Mouse (Mus musculus): Measurements from ENCODE around the gene Traf3. TPM values are rescaled to one million over a fixed set of nuclear protein-coding genes. Genes with fewer than 3 reads are reported as not detected.
A peak's percentile ranks its signal among the peaks of the same experiment; 100 is the strongest.

Traf3 gene
- total RNA-seq, 2 experiments from 2014 or later, result 9.5 to 14.5 TPM

- peak; percentile 49 for TF ChIP-seq CTCF (IDR thresholded peaks at IDR 0.05)
- H3K4me3 ChIP-seq, result peak overlapping the region; percentile 58
- intact Hi-C loops (cut with DNase I), result loop anchor here (2.0 kb wide), 1 partner anchor 22 kb away; no protein-coding TSS in a partner anchor
- no peak for DNase-seq
- peak overlapping the region; percentile 78 for H3K27ac ChIP-seq
Measured at GRCm38 (mm10) chr12:111143005-111143508, 23.1 kb upstream of the Traf3 start.

- DNase-seq, result peak; percentile 73
- intact Hi-C loops (cut with DNase I), result loop anchor here (2.0 kb wide), 1 partner anchor 21 kb away; no protein-coding TSS in a partner anchor
- H3K4me3 ChIP-seq, result peak overlapping the region; percentile 58
- peak overlapping the region; percentile 78 for H3K27ac ChIP-seq
- TF ChIP-seq CTCF (IDR thresholded peaks at IDR 0.05), result no peak
Measured at GRCm38 (mm10) chr12:111143509-111144063, 22.6 kb upstream of the Traf3 start.

GRCm38 (mm10) chr12:111144598-111144997 is 21.6 kb upstream of the Traf3 start:
- intact Hi-C loops (cut with DNase I), result no loop called here
- no peak for DNase-seq
- no peak for TF ChIP-seq CTCF (IDR thresholded peaks at IDR 0.05)
- H3K4me3 ChIP-seq, result no peak overlapping the region
- H3K27ac ChIP-seq, result no peak overlapping the region

- no peak overlapping the region for H3K4me3 ChIP-seq
- no peak for DNase-seq
- intact Hi-C loops (cut with DNase I), result no loop called here
- no peak for TF ChIP-seq CTCF (IDR thresholded peaks at IDR 0.05)
- H3K27ac ChIP-seq, result no peak overlapping the region
Measured at GRCm38 (mm10) chr12:111145269-111145668, 20.9 kb upstream of the Traf3 start.

- DNase-seq, result no peak
- H3K27ac ChIP-seq, result no peak overlapping the region
- TF ChIP-seq CTCF (IDR thresholded peaks at IDR 0.05), result no peak
- intact Hi-C loops (cut with DNase I), result no loop called here
- H3K4me3 ChIP-seq, result no peak overlapping the region
Measured at GRCm38 (mm10) chr12:111149495-111150235, 16.5 kb upstream of the Traf3 start.

GRCm38 (mm10) chr12:111150236-111150596 is 16.0 kb upstream of the Traf3 start:
- no peak for TF ChIP-seq CTCF (IDR thresholded peaks at IDR 0.05)
- DNase-seq, result no peak
- intact Hi-C loops (cut with DNase I), result no loop called here
- H3K4me3 ChIP-seq, result no peak overlapping the region
- no peak overlapping the region for H3K27ac ChIP-seq

GRCm38 (mm10) chr12:111151422-111152156 is 14.6 kb upstream of the Traf3 start:
- intact Hi-C loops (cut with DNase I), result no loop called here
- no peak overlapping the region for H3K27ac ChIP-seq
- H3K4me3 ChIP-seq, result no peak overlapping the region
- no peak for DNase-seq
- TF ChIP-seq CTCF (IDR thresholded peaks at IDR 0.05), result no peak

GRCm38 (mm10) chr12:111152579-111152978 is 13.6 kb upstream of the Traf3 start:
- TF ChIP-seq CTCF (IDR thresholded peaks at IDR 0.05), result no peak
- no peak for DNase-seq
- intact Hi-C loops (cut with DNase I), result no loop called here
- Histone ChIP-seq H3K27ac (no peak overlapping the region), H3K4me3 (no peak overlapping the region)

GRCm38 (mm10) chr12:111152981-111153710 is 13.0 kb upstream of the Traf3 start:
- intact Hi-C loops (cut with DNase I), result no loop called here
- Histone ChIP-seq H3K4me3 (no peak overlapping the region), H3K27ac (no peak overlapping the region)
- no peak for DNase-seq
- TF ChIP-seq CTCF (IDR thresholded peaks at IDR 0.05), result no peak

- Histone ChIP-seq H3K27ac (no peak overlapping the region), H3K4me3 (no peak overlapping the region)
- DNase-seq, result no peak
- TF ChIP-seq CTCF (IDR thresholded peaks at IDR 0.05), result no peak
- intact Hi-C loops (cut with DNase I), result no loop called here
Measured at GRCm38 (mm10) chr12:111153946-111154345, 12.2 kb upstream of the Traf3 start.

GRCm38 (mm10) chr12:111154641-111155040 is 11.5 kb upstream of the Traf3 start:
- no peak for DNase-seq
- intact Hi-C loops (cut with DNase I), result no loop called here
- TF ChIP-seq CTCF (IDR thresholded peaks at IDR 0.05), result no peak
- Histone ChIP-seq H3K4me3 (no peak overlapping the region), H3K27ac (no peak overlapping the region)

GRCm38 (mm10) chr12:111155756-111156155 is 10.4 kb upstream of the Traf3 start:
- no peak for DNase-seq
- intact Hi-C loops (cut with DNase I), result no loop called here
- TF ChIP-seq CTCF (IDR thresholded peaks at IDR 0.05), result no peak
- H3K4me3 ChIP-seq, result no peak overlapping the region
- no peak overlapping the region for H3K27ac ChIP-seq

Data from gastrocnemius, adult 2 months (tissue).